Mouse (Mus musculus) megakaryocyte-erythroid progenitor cell, adult 5 weeks (primary cell): ENCODE results near the gene Ssbp3. TPM values are rescaled to one million over a fixed set of nuclear protein-coding genes. Genes with fewer than 3 reads are reported as not detected.

ENCODE experiments used
- polyA plus RNA-seq: library from polyadenylated mRNA; stranded (reverse); fragments of >175 nt; gene quantifications from 2 replicates; pipeline ENCODE4 v1.2.3, GENCODE M21; 2012

Ssbp3 gene
- polyA plus RNA-seq = 152 and 172 TPM in 2 replicates

DNA sequence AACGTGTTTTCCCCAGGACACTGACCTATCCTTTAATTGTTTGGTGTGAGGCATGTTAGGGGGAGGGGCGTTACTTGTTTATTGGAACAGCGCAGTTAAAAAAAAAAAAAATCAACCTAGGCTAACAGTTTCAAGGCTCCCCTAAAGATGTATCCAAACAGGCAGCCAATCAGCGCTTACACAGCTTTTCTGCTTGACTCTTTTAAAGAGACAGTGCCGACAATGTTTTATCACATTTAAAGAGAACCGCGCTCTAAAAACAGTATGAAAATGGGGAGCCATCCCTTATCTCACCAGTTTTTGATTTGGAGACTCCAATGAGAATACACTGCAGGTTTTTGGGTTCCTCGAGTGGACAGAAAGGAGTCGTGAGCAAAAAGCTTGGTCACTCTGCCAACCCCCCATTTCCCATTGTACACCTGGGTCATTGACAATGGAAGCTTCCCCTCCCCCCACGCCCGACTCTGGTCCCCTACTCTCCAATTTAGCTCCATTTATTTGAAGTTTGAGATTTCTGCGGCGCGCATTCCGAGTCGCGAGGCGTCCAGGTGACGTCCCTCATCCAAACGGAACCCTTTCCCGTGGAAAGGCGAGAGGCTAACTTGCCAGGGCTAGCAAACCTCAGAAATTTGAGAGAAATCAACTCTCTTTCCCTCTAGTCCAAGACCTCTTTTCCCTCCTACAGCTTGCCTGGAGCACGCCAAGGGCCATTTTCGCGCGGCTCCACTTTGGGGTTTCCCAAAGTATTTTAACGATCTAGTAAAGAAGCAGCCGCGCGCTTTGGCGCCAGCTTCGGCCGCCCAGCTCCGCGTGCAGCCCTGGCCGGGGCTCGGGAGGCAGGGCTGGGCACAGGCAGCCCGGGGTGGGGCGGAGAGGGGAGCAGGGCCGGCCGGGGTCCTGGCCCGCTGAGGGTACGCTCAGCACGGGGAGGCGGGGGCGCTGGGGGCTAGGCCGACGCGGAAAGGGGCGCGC lies at the start of gene Ssbp3:
Gene Ssbp3 (plus strand): TSS at position 501 of the 972 bp plus-strand sequence.

DNA sequence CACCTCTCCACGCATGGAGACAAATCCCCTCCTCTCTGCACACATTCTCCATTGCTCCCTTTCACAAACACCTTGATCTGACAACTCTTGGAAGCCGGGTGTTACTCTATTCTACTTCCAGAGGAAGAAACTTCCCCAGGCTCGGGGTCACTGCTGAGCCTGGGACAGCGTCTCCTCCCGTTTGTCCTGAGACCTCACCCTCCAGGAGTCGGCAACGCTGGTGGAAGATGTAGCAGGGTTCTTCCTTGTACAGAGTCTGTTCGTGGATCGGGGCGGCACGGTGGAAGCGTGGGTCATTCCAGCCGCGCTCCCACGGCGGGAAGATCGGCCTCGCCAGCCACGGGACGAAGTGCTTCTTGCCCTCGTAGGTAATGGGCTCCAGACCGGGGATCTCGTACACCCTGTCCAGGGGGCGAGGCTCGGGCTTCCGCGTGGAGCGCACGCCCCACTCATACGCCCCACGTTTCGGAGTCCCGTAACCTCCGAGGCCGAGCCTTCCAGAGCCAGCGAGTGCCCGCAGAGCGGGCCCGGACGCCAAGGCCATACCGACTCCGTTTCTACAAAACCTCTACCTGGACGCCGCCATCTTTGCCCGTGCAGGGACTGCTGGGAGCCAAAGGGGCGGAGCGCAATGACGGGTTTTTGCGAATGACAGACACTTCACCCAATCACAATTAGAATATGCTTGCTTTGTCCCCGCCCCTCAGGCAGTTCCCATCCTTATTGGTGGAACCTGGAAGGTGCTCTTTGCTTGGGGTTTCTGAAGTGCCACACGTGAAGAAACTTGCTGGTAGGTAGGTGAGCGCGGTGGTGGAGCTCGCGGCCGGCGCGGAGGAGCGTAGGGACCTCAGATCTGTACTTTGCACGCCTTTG lies 156.0 kb downstream of the Ssbp3 start, which contains the start of the genes Mrpl37 and Cyb5rl:
Gene Mrpl37 (minus strand): TSS at position 617 of the 873 bp plus-strand sequence.
Gene Cyb5rl (plus strand): TSS at position 737 of the 873 bp plus-strand sequence.

GRCm38 (mm10) chr4:107096841-107097373 lies 186.4 kb downstream of the Ssbp3 start, which contains the start of gene Cdcp2:
Gene Cdcp2 (plus strand): TSS chr4:107096891.

Other genes with a start within 250 kb of the Ssbp3 start
- gene Ttc4, start 231.8 kb upstream of the Ssbp3 start, polyA plus RNA-seq = 7.7 and 8.6 TPM in 2 replicates
- gene Mroh7, start 179.8 kb upstream of the Ssbp3 start, polyA plus RNA-seq = 0.06 TPM in 1 of 2 replicates, not detected in the other
- gene Fam151a, start 176.8 kb upstream of the Ssbp3 start, polyA plus RNA-seq = not detected in 2 replicates
- gene Acot11, start 105.7 kb upstream of the Ssbp3 start, polyA plus RNA-seq = 2.6 and 4.2 TPM in 2 replicates
- 41.6 and 46.4 TPM in 2 replicates for gene Mrpl37, start 156.2 kb downstream of the Ssbp3 start, polyA plus RNA-seq
- 7.3 and 11.1 TPM in 2 replicates for gene Cyb5rl, start 156.3 kb downstream of the Ssbp3 start, polyA plus RNA-seq
- not detected in 2 replicates for gene Cdcp2, start 186.2 kb downstream of the Ssbp3 start, polyA plus RNA-seq